Mouse (Mus musculus) layer of hippocampus, adult 8-10 months (tissue): ENCODE measurements around the gene Acvrl1. TPM values are rescaled to one million over a fixed set of nuclear protein-coding genes. Genes with fewer than 3 reads are reported as not detected.

ENCODE experiments used
- DNase-seq, 2 experiments: peaks; one replicate each; pipeline ENCODE4 v3.0.0; 2022; ENCODE audit warnings: low spot score in 2 of 2
- total RNA-seq, 4 experiments: library from RNA; stranded (reverse); gene quantifications; 2 replicates each; pipeline ENCODE4 v1.2.4; 2022

The Acvrl1 gene
- total RNA-seq, 4 experiments from 2014 or later = 14.1 to 16.5 (median 14.9) TPM

DNA sequence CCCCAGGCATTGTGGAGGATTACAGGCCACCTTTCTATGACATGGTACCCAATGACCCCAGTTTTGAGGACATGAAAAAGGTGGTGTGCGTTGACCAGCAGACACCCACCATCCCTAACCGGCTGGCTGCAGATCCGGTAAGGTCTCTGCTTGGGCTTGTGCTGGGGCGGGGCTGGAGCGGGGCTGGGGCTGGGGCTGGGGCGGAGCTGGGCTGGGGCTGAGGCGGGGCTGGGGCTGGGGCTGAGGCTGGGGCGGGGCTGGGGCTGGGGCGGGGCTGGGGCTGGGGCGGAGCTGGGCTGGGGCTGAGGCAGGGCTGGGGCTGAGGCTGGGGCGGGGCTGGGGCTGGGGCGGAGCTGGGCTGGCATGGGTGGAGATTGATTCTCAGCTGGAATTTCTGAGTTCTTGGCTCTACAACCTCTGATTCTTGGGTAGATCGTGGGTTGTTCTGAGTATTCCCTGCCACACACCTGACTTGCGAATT lies 12.8 kb downstream of the Acvrl1 start:
- DNase-seq = no peak

DNA sequence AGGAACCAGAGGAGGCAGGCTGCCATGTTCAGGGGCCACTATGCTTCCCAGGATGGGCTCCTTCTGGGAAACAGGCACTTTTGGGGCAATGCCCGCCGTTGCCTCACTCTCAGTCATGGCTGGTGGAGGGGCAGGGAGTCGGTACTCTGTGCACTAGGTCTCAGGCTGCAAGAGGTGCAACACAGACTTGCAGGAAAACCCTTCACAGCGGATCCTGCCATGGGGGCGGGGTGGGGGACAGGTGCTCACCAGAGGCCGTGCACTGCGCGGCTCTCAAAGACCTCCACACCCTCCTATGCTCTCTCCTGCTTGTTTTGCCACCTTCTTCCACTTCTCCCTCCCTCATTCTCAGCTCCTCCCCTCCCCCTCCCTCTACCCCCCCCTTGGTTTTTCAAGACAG lies 14.3 kb downstream of the Acvrl1 start:
- no peak for DNase-seq

DNA sequence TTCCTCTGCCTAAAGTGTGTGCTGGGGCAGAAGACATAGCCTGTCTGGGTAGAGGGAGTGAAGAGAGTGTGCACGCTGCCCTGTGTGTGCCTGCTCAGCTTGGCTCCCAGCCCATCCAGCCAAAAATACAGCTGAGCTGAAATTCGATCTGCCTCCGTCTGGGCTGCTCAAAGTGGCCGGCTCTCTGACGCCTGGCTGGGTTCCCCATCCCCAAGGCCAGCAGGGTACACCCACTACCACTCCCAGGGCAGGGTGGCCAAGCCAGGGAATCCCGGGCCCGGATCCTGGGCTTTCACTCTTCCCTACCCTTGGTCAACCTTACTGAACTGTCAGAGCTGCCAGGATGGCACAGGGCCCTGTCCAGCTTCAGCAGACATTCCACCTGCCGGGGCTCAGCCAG lies 15.2 kb downstream of the Acvrl1 start:
- DNase-seq = no peak

DNA sequence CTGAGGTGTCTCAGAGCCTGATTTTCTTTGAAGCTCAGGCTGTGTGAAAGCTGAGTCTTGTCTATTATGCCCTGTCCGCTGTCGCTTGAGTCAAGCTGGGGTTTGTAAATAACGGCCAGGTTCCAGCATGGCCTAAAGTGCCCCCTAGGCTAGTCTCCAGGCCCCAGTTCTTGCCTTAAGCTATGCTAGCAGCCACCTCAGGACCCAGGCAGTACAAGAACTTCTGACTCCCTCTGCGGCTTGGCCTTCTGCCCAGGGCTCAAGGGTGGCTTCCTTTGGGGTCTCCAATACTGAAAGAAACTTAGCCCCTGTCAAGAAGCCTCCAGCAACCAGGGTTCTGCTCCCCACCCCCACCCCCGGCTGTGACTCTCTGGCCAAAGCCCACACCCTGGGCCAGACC lies 15.9 kb downstream of the Acvrl1 start:
- no peak for DNase-seq

DNA sequence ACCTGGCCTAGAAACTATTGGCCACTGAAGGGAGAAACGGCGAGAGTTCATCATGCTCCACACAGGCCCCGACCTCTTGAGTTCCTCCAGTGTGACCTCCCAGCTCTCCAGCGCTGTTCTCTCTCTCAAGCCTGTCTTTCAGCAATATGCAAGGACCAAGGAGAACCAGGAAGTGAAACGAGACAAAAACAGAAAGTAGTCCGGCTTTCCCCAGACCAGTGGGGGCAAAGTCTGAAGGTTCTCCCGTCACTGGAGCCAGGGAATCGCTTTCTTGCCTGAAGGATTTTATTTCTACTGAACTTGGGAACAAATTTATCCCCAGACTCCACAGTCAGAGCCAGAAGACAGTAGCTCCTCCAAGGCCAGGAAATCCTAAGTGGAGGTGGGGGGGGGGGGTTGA lies 16.5 kb downstream of the Acvrl1 start:
- no peak for DNase-seq

DNA sequence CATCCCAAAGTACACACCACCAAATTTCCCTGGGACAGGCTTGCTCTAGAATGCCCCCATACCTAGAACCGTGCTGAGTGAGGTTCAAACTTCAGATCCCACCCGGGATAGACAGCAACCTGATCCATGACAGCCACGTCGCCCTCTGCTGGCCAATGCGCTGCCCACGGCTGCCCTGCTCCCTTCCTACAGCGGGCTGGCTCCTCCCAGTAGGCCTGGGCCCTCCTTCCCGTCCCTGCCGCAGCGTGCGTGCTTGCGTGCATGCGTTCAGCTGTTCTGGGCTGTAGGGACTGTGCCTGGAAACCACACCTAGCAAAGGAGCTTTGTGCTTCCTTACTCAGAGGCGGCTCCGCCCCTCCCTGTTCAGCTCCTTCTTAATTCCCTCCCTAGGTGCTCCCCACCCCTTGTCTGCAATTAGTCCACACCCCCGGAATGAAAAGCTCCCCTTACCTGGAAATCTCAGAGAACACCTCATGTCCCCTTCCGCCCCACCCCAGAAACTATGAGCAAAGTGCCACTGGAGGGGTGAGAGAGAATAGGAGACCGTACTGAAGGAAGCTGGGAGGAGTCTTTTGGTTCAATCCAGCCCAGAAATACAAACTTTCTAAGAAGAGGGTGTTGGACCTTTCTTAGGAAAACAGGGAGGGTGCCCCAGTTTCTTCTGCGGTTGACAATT lies 17.2 kb downstream of the Acvrl1 start:
- DNase-seq = peak; percentile 90 to 92

DNA sequence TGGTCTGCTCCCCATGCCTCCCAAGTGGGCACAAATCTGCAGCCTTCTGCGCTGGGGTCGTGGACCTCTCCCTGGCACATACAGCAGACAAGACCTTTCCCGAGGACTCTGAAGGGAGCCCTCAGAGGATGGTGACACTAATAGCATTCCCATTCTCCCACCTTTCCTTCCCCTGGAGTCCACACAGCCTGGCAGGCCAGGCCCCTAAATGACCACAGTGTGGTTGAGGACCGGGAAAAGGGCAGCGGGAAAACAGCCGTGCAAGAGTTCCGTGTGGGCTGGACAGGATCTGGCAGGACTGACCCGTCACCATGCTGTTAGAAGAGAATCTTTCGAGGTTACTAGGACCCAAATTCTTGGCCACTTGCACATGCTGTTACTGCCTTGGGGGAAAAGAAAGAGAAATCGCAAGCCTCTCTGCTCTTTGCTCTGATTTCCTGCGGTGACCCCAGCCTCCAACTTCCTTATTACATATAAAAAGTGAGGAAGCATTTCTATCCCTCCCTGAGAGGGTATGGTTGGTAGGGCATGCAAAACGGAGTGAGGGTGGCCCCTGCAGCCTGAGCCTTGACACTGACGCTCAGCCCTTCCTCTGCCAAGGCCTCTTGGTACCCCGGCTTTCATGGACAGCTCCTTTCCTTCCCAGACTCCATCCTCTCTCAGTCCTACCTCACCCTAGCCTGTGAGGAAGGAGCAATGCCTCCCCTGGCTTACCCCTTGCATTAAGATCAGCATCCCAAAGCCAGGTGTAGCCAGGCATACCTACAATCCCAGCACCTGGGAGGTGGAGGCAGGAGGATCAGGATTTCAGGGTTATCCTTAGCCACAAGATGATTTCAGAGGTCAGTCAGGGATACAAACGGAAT lies 18.0 kb downstream of the Acvrl1 start:
- no peak for DNase-seq

DNA sequence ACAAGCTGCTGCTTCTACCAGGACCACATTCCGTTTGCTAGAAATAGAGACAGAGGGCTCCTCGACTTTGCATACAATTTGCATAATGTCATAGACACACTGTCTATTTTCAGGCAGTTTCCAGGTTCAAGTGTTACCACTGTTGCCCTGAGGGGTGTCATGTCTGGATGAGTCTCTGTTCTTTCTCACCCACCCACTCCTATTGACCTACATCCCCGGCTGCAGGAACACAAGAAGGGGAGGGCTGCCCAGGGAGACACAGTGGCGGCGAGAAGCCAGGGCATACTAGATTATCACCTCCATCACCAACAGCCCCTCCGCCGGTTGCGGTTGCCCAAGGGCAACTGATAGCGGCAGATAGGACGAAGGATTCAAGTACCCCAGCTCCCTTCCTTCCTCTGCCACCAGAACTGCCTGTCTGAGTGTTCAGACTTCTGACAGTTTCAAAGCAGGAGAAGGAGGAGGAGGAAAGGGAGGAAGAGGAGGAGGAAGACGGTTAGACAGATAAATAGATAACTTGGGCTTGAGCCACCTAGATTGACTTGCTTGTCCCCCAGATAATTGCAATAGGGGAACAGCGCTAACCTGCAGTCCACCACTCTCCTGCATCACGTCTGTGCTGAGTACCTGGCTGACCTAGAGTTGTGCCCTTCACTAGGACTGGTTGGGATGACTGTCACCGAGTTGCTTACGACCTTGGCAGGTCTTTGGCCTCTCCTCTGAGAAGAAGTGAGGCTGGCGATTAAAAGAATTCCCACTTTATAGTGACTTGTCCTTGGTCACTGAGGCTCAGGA lies 19.0 kb downstream of the Acvrl1 start:
- no peak for DNase-seq

DNA sequence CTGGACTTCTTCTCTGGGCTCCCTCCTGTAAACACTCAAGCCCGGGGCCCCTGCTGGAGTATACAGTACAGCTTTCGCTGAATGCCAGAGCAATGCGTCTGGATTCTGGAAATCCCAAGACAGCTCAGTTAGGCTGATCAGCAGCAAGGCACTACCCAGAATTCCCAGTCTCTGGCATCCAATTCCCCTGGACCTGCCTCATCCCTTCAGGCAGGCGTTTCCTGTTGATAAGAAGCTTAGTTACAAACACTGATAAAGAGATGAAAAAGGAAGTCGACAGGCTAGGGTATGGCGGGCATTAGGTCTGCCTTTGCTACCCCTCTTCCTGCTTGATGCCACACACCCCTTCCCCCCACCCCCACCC lies 19.6 kb downstream of the Acvrl1 start:
- DNase-seq = no peak

DNA sequence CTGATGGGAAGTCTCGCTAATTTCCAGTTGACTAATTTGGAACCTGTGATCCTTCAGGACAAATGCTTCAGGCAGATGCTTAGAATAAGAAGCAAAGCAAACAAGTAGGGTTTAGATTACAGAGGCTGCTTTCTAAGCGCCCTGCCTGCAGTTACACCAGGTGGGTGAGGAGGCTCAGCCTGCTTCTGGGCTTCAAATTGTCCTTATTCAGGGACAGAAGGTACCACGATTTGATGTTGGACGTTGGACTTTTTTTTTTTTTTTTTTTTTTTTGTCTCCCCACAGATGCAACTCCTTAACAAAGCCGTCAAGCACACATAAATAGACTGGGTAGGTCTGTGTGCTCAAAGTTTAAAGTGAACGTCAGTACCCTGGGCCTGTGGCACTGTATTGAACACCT lies 20.3 kb downstream of the Acvrl1 start:
- no peak for DNase-seq

DNA sequence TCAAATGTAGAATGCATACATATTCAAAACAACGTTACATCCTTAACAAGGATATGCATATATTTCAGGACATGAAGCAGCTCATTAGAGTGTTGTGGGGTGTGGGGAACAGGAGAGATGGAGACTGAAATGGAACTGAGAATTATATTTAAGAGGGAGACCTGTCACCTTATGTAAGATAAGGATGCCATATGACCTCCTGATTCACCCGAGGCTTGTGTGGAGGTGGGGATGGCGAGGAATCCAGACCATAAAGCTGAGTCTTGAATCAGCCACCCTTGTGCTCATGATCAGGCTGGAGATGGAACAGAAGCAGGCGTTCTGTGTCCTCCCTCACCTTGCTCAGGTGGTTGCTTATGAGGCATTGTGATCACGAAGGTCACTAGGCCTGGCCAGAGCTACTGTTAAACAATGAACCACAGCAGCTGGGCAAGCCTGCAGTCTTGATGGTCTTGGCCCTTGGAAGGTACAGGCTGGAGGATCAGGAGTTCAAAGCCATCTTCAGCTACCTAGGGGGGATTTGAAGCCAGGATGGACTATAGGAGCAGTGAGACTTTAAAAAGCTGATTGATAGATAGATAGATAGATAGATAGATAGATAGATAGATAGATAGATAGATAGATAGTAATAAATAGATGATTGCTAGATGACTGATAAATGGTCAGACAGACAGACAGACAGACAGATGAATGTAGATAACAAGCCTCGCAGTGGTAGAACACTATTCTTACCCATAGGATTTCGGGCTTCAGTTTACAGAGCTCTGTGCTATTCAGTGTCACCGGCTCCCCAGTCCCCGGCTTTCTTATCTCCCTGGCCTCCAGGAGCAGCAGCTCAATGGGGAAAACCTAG lies 23.3 kb downstream of the Acvrl1 start:
- DNase-seq = no peak

DNA sequence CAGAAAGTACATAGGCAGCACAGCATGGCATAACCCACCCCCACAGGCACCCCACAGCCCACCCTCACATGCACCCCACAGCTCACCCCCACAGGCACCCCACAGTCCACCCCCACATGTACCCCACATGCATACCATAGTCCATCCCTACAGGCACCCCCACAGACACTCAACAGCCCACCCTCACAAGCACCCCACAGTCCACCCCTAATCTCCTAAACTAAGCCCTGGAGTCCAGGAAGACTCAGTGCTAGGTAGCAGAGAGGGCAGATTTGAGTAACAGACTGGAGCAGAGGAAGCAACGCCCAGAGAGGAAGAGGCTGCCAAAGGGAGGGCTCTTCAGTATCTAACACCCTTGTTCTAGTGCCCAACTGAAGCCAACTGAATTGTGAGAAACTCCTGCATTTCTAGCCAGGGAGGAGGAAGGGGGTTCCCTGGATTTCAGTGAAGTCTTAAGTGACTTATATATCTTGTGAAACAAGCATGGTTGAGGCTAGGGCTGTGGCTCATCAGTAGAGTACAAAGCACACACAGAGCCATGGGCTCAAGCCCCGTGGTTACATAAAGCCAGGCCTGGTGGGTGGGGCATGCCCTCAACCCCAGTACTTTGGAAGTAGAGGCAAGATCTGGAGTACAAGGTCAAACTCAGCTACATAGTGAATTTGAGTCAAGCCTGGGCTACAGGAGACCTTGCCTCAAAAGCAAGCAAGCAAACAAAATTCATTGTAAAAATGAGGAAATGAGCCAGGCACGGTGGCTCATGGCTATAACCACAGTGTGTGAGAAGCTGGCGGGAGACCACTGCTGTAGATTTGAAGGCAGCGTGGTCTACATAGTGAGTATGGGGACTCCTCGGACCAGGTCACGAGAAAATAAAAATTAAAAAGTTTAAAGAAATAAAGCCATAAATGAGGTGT lies 26.6 kb downstream of the Acvrl1 start:
- DNase-seq = no peak

DNA sequence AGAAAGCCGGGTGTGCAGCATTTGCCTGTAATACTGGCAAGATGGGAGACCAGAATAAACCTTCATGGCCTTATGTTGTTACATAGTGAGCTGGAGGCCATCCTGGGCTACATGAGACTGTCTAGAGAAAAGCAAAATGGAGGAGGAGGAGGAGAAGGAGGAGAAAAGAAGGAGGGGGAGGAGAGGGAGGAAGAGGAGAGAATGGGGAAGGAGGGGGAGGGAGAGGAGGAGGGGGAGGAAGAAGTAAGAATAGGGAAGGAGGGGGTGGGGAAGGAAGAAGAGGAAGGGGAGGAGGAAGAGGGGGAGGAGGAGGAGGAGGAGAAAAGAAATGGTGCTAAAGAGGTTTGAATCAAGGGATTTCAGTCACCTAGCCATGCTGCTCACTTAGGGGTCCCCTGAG lies 31.8 kb downstream of the Acvrl1 start:
- DNase-seq = no peak

DNA sequence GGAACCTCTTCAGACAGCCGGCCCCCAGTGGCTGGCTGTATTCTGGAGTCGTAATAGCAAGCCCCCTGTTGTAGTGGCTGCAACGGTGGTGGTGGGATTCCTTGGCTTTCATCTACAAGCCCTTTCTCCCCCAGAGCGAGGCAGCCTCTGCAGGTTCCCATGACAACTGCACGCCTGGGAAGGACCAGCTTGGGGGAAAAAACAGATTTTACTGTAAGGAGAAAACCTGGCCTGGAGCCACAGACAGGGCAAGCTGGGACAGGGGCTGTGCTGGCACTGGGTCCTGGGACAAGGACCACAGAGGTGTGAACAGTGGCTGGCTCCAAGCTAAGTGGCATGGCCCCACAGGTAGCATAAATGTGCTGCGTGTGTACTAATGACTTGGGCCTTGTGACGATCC lies 32.3 kb downstream of the Acvrl1 start:
- DNase-seq = peak; percentile 60 to 64

DNA sequence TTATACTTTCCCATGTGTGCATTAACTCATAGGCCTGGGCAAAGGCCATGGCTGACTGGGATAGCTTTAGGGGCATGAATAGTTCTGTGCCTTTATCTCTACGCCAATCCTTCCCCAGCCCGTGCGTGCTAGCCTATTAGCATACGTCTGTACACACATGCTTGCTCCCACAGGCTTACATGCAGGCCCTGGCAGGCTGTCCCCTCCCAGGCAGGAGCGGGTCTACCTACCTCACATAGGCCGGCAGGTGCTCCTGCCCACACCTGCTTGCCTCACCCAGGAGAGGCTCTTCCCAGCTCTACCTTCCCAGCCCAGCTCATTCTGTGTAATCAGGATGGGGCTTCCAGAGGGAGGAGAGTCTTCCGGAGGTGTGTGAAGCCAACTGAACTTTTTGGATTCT lies 33.2 kb downstream of the Acvrl1 start:
- DNase-seq = no peak

DNA sequence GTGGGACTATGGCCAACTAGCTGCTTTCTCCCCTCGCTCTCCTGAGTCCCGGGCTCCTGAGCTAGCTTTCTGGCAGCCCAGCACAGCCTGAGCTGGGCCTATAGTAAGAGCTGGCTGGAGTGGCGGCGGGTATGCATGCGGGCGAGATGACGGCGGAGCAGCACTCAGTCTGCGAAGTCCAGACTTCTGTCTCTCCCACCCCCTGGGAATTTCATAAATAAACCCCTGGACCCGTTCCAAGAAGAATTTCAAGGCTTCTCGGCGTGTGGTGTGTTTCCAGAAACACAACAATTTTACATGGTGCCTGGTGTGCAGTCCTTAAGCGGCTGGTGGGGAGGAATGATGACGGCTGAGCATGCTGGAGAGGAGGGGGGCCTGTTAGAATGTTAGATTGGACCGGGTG lies 34.7 kb downstream of the Acvrl1 start:
- DNase-seq = no peak

DNA sequence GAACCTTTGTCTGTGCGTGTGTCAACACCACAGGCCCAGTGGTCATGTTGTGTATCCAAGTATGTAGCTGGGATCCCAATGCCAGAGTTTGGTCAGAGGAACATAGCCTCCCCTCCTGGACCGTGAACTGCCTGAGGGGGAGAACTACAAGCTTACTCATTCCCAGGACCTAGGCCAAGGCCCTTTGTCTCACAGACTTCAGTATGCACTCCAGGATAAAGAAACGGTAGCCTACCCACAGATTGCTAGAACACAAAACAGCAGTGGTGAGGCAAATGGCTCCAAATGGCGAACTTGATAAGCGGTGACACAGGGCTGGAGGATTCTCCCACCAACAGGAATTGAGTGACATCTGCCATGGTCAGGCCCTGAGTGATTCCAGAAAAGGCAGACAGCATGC lies 35.5 kb downstream of the Acvrl1 start:
- DNase-seq = no peak

DNA sequence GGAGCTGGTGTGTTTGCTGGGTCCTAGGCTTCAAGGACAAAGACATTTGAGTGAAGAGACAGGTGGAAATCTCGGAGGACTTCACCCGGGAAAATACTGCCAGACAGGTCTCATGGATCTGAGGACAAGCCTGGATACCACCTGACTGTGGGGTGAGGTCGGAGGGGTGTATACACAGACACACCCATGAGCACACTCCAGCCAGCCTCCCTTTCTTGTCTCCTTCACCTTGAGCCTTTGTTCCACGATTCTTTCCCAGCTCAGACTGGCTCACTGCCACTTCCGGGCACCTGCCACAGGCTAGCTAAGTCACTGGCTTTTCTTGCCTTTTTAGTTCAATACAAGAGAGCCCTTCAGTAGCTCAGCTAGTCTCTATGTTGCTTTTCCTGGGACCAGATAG lies 36.0 kb downstream of the Acvrl1 start:
- no peak for DNase-seq

DNA sequence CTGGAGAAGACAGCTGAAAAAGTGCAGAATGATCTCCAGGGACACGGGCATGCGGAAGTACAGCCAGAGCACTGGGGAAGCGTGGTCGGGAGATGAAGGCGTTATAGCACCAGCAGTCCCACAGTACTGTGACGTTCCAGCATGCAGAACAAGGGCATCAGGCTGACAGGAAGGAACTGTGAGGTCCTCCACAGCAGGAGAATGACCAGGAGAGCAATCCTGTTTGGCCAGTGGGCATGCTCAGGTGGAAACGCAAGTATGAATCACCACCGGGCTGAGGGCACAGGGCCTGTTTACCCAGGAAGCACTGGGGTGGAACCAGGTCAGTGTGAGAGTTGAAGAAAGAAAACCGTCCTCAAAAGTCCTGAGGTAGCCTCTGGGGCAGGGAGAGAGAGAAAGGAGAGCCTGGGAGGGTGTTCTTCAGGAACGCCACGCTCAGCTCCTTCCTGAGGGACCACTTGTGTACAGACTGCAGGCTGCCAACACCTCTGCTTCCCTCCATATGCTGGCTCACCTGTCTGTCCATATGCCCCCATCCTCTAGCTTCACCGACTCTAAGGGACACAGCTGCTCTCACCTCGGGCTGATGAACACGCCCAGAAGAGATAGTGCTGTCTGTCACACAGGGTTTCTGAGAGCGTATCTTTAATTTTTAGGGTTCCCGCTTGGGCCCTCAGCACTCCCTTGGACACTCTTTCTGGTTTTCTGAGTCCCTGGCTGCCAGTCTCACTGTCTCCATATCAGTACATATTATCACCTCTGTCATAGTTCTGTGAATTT lies 37.5 kb downstream of the Acvrl1 start:
- DNase-seq = no peak
